Mouse (Mus musculus) erythroblast, embryonic 14.5 days (primary cell): ENCODE results near the gene Dcaf6.

Source experiments
- GATA1 ChIP-seq: IDR thresholded peaks from 2 replicates; pipeline ENCODE4 v1.6.1; 2012; ENCODE audit warnings: low read length, inconsistent platforms, mixed read lengths
- TAL1 ChIP-seq: IDR thresholded peaks from 3 replicates; pipeline ENCODE4 v1.6.1; 2012; ENCODE audit warnings: low read length, inconsistent platforms, mixed read lengths

DNA sequence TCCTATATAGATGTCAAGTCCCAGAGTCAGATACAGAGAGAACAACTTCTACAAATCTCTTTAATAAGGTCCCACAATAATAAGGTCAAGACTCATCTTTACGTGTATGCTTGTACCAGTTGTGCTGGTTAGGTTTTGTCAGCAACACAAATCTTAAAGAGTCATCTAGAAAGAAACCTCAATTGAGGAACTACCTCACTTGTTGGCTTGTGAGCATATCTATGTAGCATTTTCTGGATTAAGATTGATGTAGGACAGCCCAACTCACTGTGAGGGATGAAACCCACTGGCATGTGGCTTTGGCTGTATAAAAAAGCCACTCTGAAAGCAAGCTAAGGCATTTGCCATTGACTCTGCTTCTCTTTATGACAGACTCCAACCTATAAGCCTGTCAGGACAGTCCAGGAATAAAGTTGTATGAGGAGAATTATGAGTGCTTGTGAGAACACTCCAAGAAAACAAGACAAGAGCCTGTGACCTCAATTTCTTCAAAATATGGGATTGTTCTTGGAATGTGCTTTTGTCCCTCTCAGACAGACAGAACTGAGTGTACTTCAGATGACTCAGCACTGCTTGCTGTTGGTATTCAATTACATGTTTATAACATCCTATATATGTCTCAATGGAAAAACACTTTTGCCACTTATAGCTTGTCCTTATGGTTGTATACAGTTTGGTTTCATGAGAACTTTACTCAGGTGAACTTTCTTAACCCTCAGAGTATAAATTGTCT lies 21.8 kb downstream of the Dcaf6 start:
- TF ChIP-seq GATA1: no peak
- no peak for TF ChIP-seq TAL1
